Mouse (Mus musculus) cerebellum, postnatal 14 days (tissue): ENCODE measurements around the gene S1pr5.
"Not testable (repeated sequence)": the region's sequence is repeated elsewhere in the genome, so short reads cannot be mapped to it uniquely, and the experiment has no call there.

Experiments used
- DNase-seq, 2 experiments: peaks; one replicate each; pipeline ENCODE4 v3.0.0; 2021; ENCODE audit warnings: mixed read lengths in 2 of 2

Gene S1pr5

GRCm38 (mm10) chr9:21235341-21235740 lies 12.9 kb downstream of the S1pr5 start:
- DNase-seq = no peak

- DNase-seq = no peak
Observed at GRCm38 (mm10) chr9:21233805-21234204, 14.4 kb downstream of the S1pr5 start.

- DNase-seq = no peak
Observed at GRCm38 (mm10) chr9:21233366-21233765, 14.9 kb downstream of the S1pr5 start.

- no peak for DNase-seq
Observed at GRCm38 (mm10) chr9:21232867-21233266, 15.4 kb downstream of the S1pr5 start.

- DNase-seq = no peak
Observed at GRCm38 (mm10) chr9:21231551-21231950, 16.7 kb downstream of the S1pr5 start.

GRCm38 (mm10) chr9:21227342-21227741 lies 20.9 kb downstream of the S1pr5 start:
- DNase-seq = no peak

GRCm38 (mm10) chr9:21225415-21225758 lies 22.9 kb downstream of the S1pr5 start:
- no peak for DNase-seq

GRCm38 (mm10) chr9:21224576-21225414 lies 23.4 kb downstream of the S1pr5 start:
- peak in 1 of 2 experiments; percentile 42 for DNase-seq

- DNase-seq = no peak
Observed at GRCm38 (mm10) chr9:21223906-21224305, 24.3 kb downstream of the S1pr5 start.

GRCm38 (mm10) chr9:21223490-21223889 lies 24.8 kb downstream of the S1pr5 start:
- not testable (repeated sequence) for DNase-seq

GRCm38 (mm10) chr9:21221383-21221929 lies 26.8 kb downstream of the S1pr5 start:
- peak; percentile 45 to 52 for DNase-seq

- peak; percentile 99 for DNase-seq
Observed at GRCm38 (mm10) chr9:21220490-21221382, 27.5 kb downstream of the S1pr5 start.

GRCm38 (mm10) chr9:21219820-21220219 lies 28.4 kb downstream of the S1pr5 start:
- DNase-seq = peak in 1 of 2 experiments; percentile 77

GRCm38 (mm10) chr9:21216050-21216841 lies 32.0 kb downstream of the S1pr5 start:
- DNase-seq = peak; percentile 64 to 76

- peak; percentile 63 to 71 for DNase-seq
Observed at GRCm38 (mm10) chr9:21213617-21214190, 34.5 kb downstream of the S1pr5 start.

GRCm38 (mm10) chr9:21211624-21212023 lies 36.6 kb downstream of the S1pr5 start:
- no peak for DNase-seq

- no peak for DNase-seq
Observed at GRCm38 (mm10) chr9:21210821-21211220, 37.4 kb downstream of the S1pr5 start.

- DNase-seq = no peak
Observed at GRCm38 (mm10) chr9:21208626-21209025, 39.6 kb downstream of the S1pr5 start.

- no peak for DNase-seq
Observed at GRCm38 (mm10) chr9:21206848-21207247, 41.4 kb downstream of the S1pr5 start.

- peak in 1 of 2 experiments; percentile 69 for DNase-seq
Observed at GRCm38 (mm10) chr9:21204528-21205272, 43.5 kb downstream of the S1pr5 start.

- DNase-seq = no peak
Observed at GRCm38 (mm10) chr9:21204156-21204527, 44.1 kb downstream of the S1pr5 start.
